11 mouse cellular contexts compared by ENCODE assay signal in genomic region chr10:108832248-108832647, GRCm38 (mm10).
DNase-seq lines count a peak whose midpoint lies in the region; ATAC-seq and TF ChIP-seq lines count a peak whose summit lies in the region.
"Had no signal": no experiment of that assay in that cellular context is flagged by ENCODE, and none has a peak within 500 bp of the region (broad histone marks: within the 10 kb centered on the region; RNA-seq: fewer than 3 reads in every experiment).

No protein-coding gene starts in this region.

- peak; percentile 61; the same call in 1 of the 2 replicates for ATAC-seq in hindbrain, embryonic 12.5 days (ENCODE audit: low FRiP score)
- ATAC-seq in hindbrain, embryonic 11.5 days (ENCODE audit: low FRiP score), result no peak
- no peak; the same call in 1 of the 2 replicates for ATAC-seq in limb, embryonic 13.5 days (ENCODE audit: low FRiP score, low read depth)
- ATAC-seq in liver, embryonic 11.5 days (replicated peaks; ENCODE audit: low FRiP score), result no peak

- peaks cover 5% of the 10 kb centered on the region; the same call in 1 of the 2 replicates for H3K4me1 ChIP-seq in cerebellum, adult 2 months (ENCODE audit: control insufficient read depth, insufficient read depth, low read length)
- peaks cover 2% of the 10 kb centered on the region; the same call in 1 of the 2 replicates for H3K4me1 ChIP-seq in hindbrain, embryonic 12.5 days
- no peaks in the 10 kb centered on the region for H3K4me1 ChIP-seq in hindbrain, embryonic 11.5 days (replicated peaks; ENCODE audit: control insufficient read depth, insufficient read depth, low read length)
- no peaks in the 10 kb centered on the region for H3K4me1 ChIP-seq in limb, embryonic 13.5 days
- no peaks in the 10 kb centered on the region for H3K4me1 ChIP-seq in liver, embryonic 11.5 days (replicated peaks; ENCODE audit: control insufficient read depth, insufficient read depth, low read length)
- H3K4me1 ChIP-seq: embryonic facial prominence, embryonic 15.5 days had no signal

- no peaks in the 10 kb centered on the region for H3K27me3 ChIP-seq in cerebellum, adult 2 months (ENCODE audit: control insufficient read depth, insufficient read depth, low read length)
- no peaks in the 10 kb centered on the region for H3K27me3 ChIP-seq in hindbrain, embryonic 12.5 days
- H3K27me3 ChIP-seq in hindbrain, embryonic 11.5 days (ENCODE audit: control insufficient read depth, insufficient read depth, low read length), result no peaks in the 10 kb centered on the region
- H3K27me3 ChIP-seq in limb, embryonic 13.5 days, result no peaks in the 10 kb centered on the region
- no peaks in the 10 kb centered on the region for H3K27me3 ChIP-seq in liver, embryonic 11.5 days (replicated peaks; ENCODE audit: control insufficient read depth, insufficient read depth, low read length)
- H3K27me3 ChIP-seq: embryonic facial prominence, embryonic 15.5 days had no signal

- H3K9me3 ChIP-seq in hindbrain, embryonic 12.5 days (replicated peaks), result no peaks in the 10 kb centered on the region
- no peaks in the 10 kb centered on the region for H3K9me3 ChIP-seq in hindbrain, embryonic 11.5 days (ENCODE audit: control insufficient read depth, low read length)
- H3K9me3 ChIP-seq in limb, embryonic 13.5 days, result no peaks in the 10 kb centered on the region
- no peaks in the 10 kb centered on the region for H3K9me3 ChIP-seq in liver, embryonic 11.5 days (ENCODE audit: control insufficient read depth, low read length)
- H3K9me3 ChIP-seq: embryonic facial prominence, embryonic 15.5 days had no signal

- no peak overlapping the region; the same call in 1 of the 2 replicates for H3K27ac ChIP-seq in cerebellum, adult 2 months (ENCODE audit: insufficient read depth, low read length)
- peak overlapping the region; percentile 63; the same call in 1 of the 2 replicates for H3K27ac ChIP-seq in hindbrain, embryonic 12.5 days
- H3K27ac ChIP-seq in hindbrain, embryonic 11.5 days (ENCODE audit: low read depth, low read length), result no peak overlapping the region
- H3K27ac ChIP-seq in limb, embryonic 13.5 days, result no peak overlapping the region
- no peak overlapping the region for H3K27ac ChIP-seq in liver, embryonic 11.5 days (ENCODE audit: low read depth, low read length)
- H3K27ac ChIP-seq: embryonic facial prominence, embryonic 15.5 days had no signal

- TF ChIP-seq POLR2A in cerebellum, adult 2 months (IDR thresholded peaks at IDR 0.05; ENCODE audit: borderline replicate concordance, insufficient read depth, low read length), result no peak

- no peak overlapping the region for H3K9ac ChIP-seq in hindbrain, embryonic 12.5 days
- no peak overlapping the region for H3K9ac ChIP-seq in hindbrain, embryonic 11.5 days (ENCODE audit: low read depth, low read length)
- H3K9ac ChIP-seq in limb, embryonic 13.5 days, result no peak overlapping the region
- H3K9ac ChIP-seq in liver, embryonic 11.5 days (ENCODE audit: low read depth, low read length), result no peak overlapping the region
- H3K9ac ChIP-seq: embryonic facial prominence, embryonic 15.5 days had no signal

- 27% methylated on average over 6 of the region's 6 CpGs for WGBS in cerebellum, adult 2 months
- 85% methylated on average over 6 of the region's 6 CpGs for WGBS in hindbrain, embryonic 12.5 days
- 86% methylated on average over 6 of the region's 6 CpGs for WGBS in hindbrain, embryonic 11.5 days
- 48% methylated on average over 6 of the region's 6 CpGs for WGBS in limb, embryonic 13.5 days
- 90% methylated on average over 6 of the region's 6 CpGs for WGBS in liver, embryonic 11.5 days

- no peak for TF ChIP-seq CTCF in cerebellum, adult 2 months (IDR thresholded peaks at IDR 0.05; ENCODE audit: borderline replicate concordance, insufficient read depth, low read depth, low read length)

- H3K36me3 ChIP-seq in hindbrain, embryonic 12.5 days, result no peaks in the 10 kb centered on the region
- H3K36me3 ChIP-seq in hindbrain, embryonic 11.5 days (ENCODE audit: control insufficient read depth, insufficient read depth, low read length), result no peaks in the 10 kb centered on the region
- H3K36me3 ChIP-seq in limb, embryonic 13.5 days, result no peaks in the 10 kb centered on the region
- H3K36me3 ChIP-seq in liver, embryonic 11.5 days (ENCODE audit: control insufficient read depth, insufficient read depth, low read length), result no peaks in the 10 kb centered on the region
- H3K36me3 ChIP-seq: embryonic facial prominence, embryonic 15.5 days had no signal

- H3K4me2 ChIP-seq in hindbrain, embryonic 12.5 days (replicated peaks), result no peak overlapping the region
- no peak overlapping the region for H3K4me2 ChIP-seq in hindbrain, embryonic 11.5 days (replicated peaks; ENCODE audit: low read depth, low read length)
- peak overlapping the region; percentile 38; the same call in 1 of the 2 replicates for H3K4me2 ChIP-seq in limb, embryonic 13.5 days (replicated peaks)
- no peak overlapping the region for H3K4me2 ChIP-seq in liver, embryonic 11.5 days
- H3K4me2 ChIP-seq: embryonic facial prominence, embryonic 15.5 days had no signal

- DNase-seq in cerebellum, adult 2 months, result peak in 1 of 2 experiments; percentile 42
- no peak for DNase-seq in cerebellum, adult 9-11 months
- DNase-seq in hindbrain, embryonic 11.5 days (ENCODE audit: low spot score), result no peak
- peak; percentile 42 for DNase-seq in retina, adult 2 months (ENCODE audit: low read depth, low spot score)
- DNase-seq in liver, embryonic 11.5 days (ENCODE audit: low spot score), result no peak
- no peak for DNase-seq in gastrocnemius, postnatal 4 days (ENCODE audit: low spot score in 2 of 2)
- DNase-seq: adrenal gland, adult 2 months; liver had no signal

- H3K4me3 ChIP-seq in cerebellum, adult 2 months (replicated peaks; ENCODE audit: insufficient read depth, low read depth, low read length), result peak overlapping the region; percentile 75
- H3K4me3 ChIP-seq in hindbrain, embryonic 12.5 days, result no peak overlapping the region
- H3K4me3 ChIP-seq in hindbrain, embryonic 11.5 days (ENCODE audit: low read depth, low read length), result no peak overlapping the region
- H3K4me3 ChIP-seq in limb, embryonic 13.5 days, result no peak overlapping the region
- no peak overlapping the region for H3K4me3 ChIP-seq in liver, embryonic 11.5 days (ENCODE audit: low read depth, low read length)
- H3K4me3 ChIP-seq: embryonic facial prominence, embryonic 15.5 days had no signal
